Mouse (Mus musculus): ENCODE results near the gene Pomgnt2. TPM values are rescaled to one million over a fixed set of nuclear protein-coding genes. Genes with fewer than 3 reads are reported as not detected.

Gene Pomgnt2
- polyA plus RNA-seq, 1 experiment from 2014 or later: 7.3 TPM

GRCm38 (mm10) chr9:121974141-121974986, 22.5 kb downstream of the Pomgnt2 start:
- H3K27ac ChIP-seq (replicated peaks): peak overlapping the region; percentile 71
- ATAC-seq (ENCODE audit: low FRiP score, low TSS enrichment) (peak; percentile 36; the same call in 1 of the 2 replicates), DNase-seq (ENCODE audit: low spot score) (no peak)
- no peaks in the 10 kb centered on the region for H3K9me3 ChIP-seq (ENCODE audit: control insufficient read depth, low read length)
- H3K9ac ChIP-seq (ENCODE audit: low read length): no peak overlapping the region
- H3K36me3 ChIP-seq (ENCODE audit: control insufficient read depth, insufficient read depth, low read length): no peaks in the 10 kb centered on the region
- H3K4me2 ChIP-seq (replicated peaks; ENCODE audit: low read depth): no peak overlapping the region
- H3K27me3 ChIP-seq (ENCODE audit: control insufficient read depth, insufficient read depth, low read length): no peaks in the 10 kb centered on the region
- 55% methylated on average over 12 of the region's 12 CpGs for WGBS
- H3K4me1 ChIP-seq (replicated peaks; ENCODE audit: control insufficient read depth, insufficient read depth): no peaks in the 10 kb centered on the region
- H3K4me3 ChIP-seq (ENCODE audit: low read depth, low read length): no peak overlapping the region
- TF ChIP-seq EP300 (optimal IDR thresholded peaks at IDR 0.05) (no peak), CTCF (IDR thresholded peaks at IDR 0.05; ENCODE audit: low read depth) (no peak)

- TF ChIP-seq EP300 (optimal IDR thresholded peaks at IDR 0.05) (no peak), CTCF (IDR thresholded peaks at IDR 0.05; ENCODE audit: low read depth) (no peak)
- Histone ChIP-seq H3K27me3 (ENCODE audit: control insufficient read depth, insufficient read depth, low read length) (no peaks in the 10 kb centered on the region), H3K4me3 (ENCODE audit: low read depth, low read length) (no peak overlapping the region), H3K27ac (replicated peaks) (peak overlapping the region; percentile 35; the same call in 1 of the 2 replicates), H3K4me1 (replicated peaks; ENCODE audit: control insufficient read depth, insufficient read depth) (no peaks in the 10 kb centered on the region), H3K9ac (ENCODE audit: low read length) (no peak overlapping the region), H3K36me3 (ENCODE audit: control insufficient read depth, insufficient read depth, low read length) (no peaks in the 10 kb centered on the region), H3K4me2 (replicated peaks; ENCODE audit: low read depth) (no peak overlapping the region), H3K9me3 (ENCODE audit: control insufficient read depth, low read length) (no peaks in the 10 kb centered on the region)
- ATAC-seq (ENCODE audit: low FRiP score, low TSS enrichment): peak; percentile 31; the same call in 1 of the 2 replicates
- no peak for DNase-seq (ENCODE audit: low spot score)
- 58% methylated on average over 1 of the region's 1 CpGs for WGBS
These were observed 23.7 kb downstream of the Pomgnt2 start for GRCm38 (mm10) chr9:121973207-121973606.

- 0 out of 2 replicates have a peak overlapping the region, but pooled peaks have one; percentile 13 for H3K27ac ChIP-seq (replicated peaks)
- ATAC-seq (ENCODE audit: low FRiP score, low TSS enrichment): no peak
- no peaks in the 10 kb centered on the region for H3K27me3 ChIP-seq (ENCODE audit: control insufficient read depth, insufficient read depth, low read length)
These were observed 27.0 kb downstream of the Pomgnt2 start for GRCm38 (mm10) chr9:121969841-121970381.

GRCm38 (mm10) chr9:121968258-121968657, 28.7 kb downstream of the Pomgnt2 start:
- Histone ChIP-seq H3K27ac (replicated peaks) (no peak overlapping the region), H3K4me2 (replicated peaks; ENCODE audit: low read depth) (no peak overlapping the region), H3K9me3 (ENCODE audit: control insufficient read depth, low read length) (no peaks in the 10 kb centered on the region), H3K27me3 (ENCODE audit: control insufficient read depth, insufficient read depth, low read length) (no peaks in the 10 kb centered on the region), H3K4me1 (replicated peaks; ENCODE audit: control insufficient read depth, insufficient read depth) (no peaks in the 10 kb centered on the region), H3K36me3 (ENCODE audit: control insufficient read depth, insufficient read depth, low read length) (no peaks in the 10 kb centered on the region), H3K9ac (ENCODE audit: low read length) (no peak overlapping the region), H3K4me3 (ENCODE audit: low read depth, low read length) (no peak overlapping the region)
- 49% methylated on average over 5 of the region's 5 CpGs for WGBS
- no peak for TF ChIP-seq CTCF (IDR thresholded peaks at IDR 0.05; ENCODE audit: low read depth)
- no peak for TF ChIP-seq EP300 (optimal IDR thresholded peaks at IDR 0.05)
- DNase-seq (ENCODE audit: low spot score): peak; percentile 55
- no peak for ATAC-seq (ENCODE audit: low FRiP score, low TSS enrichment)

More at GRCm38 (mm10) chr9:121969841-121970381, 27.0 kb downstream of the Pomgnt2 start:
- no peak for TF ChIP-seq CTCF (IDR thresholded peaks at IDR 0.05; ENCODE audit: low read depth)
- no peak for TF ChIP-seq EP300 (optimal IDR thresholded peaks at IDR 0.05)
- DNase-seq (ENCODE audit: low spot score): no peak
- 24% methylated on average over 5 of the region's 5 CpGs for WGBS
- Histone ChIP-seq H3K4me3 (ENCODE audit: low read depth, low read length) (no peak overlapping the region), H3K4me2 (replicated peaks; ENCODE audit: low read depth) (no peak overlapping the region), H3K36me3 (ENCODE audit: control insufficient read depth, insufficient read depth, low read length) (no peaks in the 10 kb centered on the region), H3K4me1 (replicated peaks; ENCODE audit: control insufficient read depth, insufficient read depth) (no peaks in the 10 kb centered on the region), H3K9ac (ENCODE audit: low read length) (no peak overlapping the region), H3K9me3 (ENCODE audit: control insufficient read depth, low read length) (no peaks in the 10 kb centered on the region)

- TF ChIP-seq EP300 (optimal IDR thresholded peaks at IDR 0.05) (no peak), CTCF (IDR thresholded peaks at IDR 0.05; ENCODE audit: low read depth) (no peak)
- ATAC-seq (ENCODE audit: low FRiP score, low TSS enrichment): no peak
These were observed 32.0 kb downstream of the Pomgnt2 start for GRCm38 (mm10) chr9:121964941-121965340.

More at GRCm38 (mm10) chr9:121964941-121965340, 32.0 kb downstream of the Pomgnt2 start:
- Histone ChIP-seq H3K9ac (ENCODE audit: low read length) (no peak overlapping the region), H3K4me2 (replicated peaks; ENCODE audit: low read depth) (no peak overlapping the region), H3K4me1 (replicated peaks; ENCODE audit: control insufficient read depth, insufficient read depth) (no peaks in the 10 kb centered on the region), H3K36me3 (ENCODE audit: control insufficient read depth, insufficient read depth, low read length) (no peaks in the 10 kb centered on the region), H3K9me3 (ENCODE audit: control insufficient read depth, low read length) (no peaks in the 10 kb centered on the region), H3K4me3 (ENCODE audit: low read depth, low read length) (no peak overlapping the region), H3K27me3 (ENCODE audit: control insufficient read depth, insufficient read depth, low read length) (no peaks in the 10 kb centered on the region), H3K27ac (replicated peaks) (no peak overlapping the region)
- no peak for DNase-seq (ENCODE audit: low spot score)
- WGBS: 85% methylated on average over 7 of the region's 7 CpGs
